Mouse (Mus musculus): ENCODE data around the gene Hoxb8. TPM values are rescaled to one million over a fixed set of nuclear protein-coding genes. Genes with fewer than 3 reads are reported as not detected.

Gene Hoxb8
- polyA plus RNA-seq, 1 experiment, result not detected

DNA sequence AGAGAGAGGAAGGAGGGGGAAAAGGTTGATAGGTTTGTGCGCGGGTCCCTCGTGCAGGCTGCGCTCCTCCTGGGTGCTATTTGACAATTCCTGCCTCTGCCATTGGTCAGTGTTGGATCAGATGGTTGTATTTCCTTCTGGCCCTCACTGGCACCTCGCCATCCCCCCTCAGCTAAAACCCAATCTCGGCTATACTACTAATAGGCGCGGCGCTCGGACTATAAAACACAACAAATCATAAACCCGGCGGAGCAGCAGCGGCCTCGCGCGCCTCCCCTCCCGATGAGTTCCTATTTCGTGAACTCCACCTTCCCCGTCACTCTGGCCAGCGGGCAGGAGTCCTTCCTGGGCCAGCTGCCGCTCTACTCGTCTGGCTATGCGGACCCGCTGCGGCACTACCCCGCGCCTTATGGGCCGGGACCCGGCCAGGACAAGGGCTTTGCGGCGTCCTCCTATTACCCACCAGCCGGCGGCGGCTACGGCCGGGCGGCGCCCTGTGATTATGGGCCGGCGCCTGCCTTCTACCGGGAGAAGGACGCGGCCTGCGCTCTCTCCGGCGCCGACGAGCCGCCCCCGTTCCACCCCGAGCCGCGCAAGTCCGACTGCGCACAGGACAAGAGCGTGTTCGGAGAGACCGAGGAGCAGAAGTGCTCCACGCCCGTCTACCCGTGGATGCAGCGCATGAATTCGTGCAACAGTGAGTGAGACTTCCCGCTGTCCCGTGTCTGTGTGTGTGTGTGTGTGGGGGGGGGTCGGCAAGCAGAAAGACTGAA is 17.4 kb downstream of the Hoxb8 start:
- TF ChIP-seq POLR2A (IDR thresholded peaks at IDR 0.05; ENCODE audit: extremely low read depth, insufficient read depth, low read length) (no peak), CTCF (IDR thresholded peaks at IDR 0.05; ENCODE audit: extremely low read depth, insufficient read depth, low read length) (no peak)
- no peaks in the 10 kb centered on the region for H3K4me1 ChIP-seq (ENCODE audit: control insufficient read depth, insufficient read depth, low read length)
- H3K27ac ChIP-seq (ENCODE audit: insufficient read depth, low read length), result no peak overlapping the region
- no peak overlapping the region for H3K4me3 ChIP-seq (ENCODE audit: insufficient read depth, low read length)

DNA sequence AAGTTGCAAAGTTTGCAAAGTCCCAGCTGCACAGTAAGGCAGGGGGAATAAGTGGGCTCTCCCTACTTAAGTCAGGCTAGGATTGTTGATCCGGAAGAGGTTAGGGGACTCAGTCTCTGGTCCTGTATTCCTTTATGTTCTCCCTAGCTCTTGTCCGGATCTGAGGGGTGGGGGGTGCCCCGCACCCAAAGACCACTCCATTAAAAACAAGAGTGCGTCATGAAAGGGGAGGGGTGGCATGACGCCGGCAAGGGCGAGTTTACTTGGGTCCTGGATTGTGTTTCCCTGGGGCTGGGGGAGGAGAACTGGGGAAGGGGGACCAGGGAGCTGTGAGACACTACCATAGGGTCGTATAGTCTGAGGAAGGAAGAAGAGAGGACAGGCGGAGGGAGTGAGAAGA is 18.1 kb downstream of the Hoxb8 start:
- H3K4me1 ChIP-seq (ENCODE audit: control insufficient read depth, insufficient read depth, low read length), result no peaks in the 10 kb centered on the region
- no peak overlapping the region for H3K27ac ChIP-seq (ENCODE audit: insufficient read depth, low read length)
- H3K4me3 ChIP-seq (ENCODE audit: insufficient read depth, low read length), result no peak overlapping the region
- TF ChIP-seq CTCF (IDR thresholded peaks at IDR 0.05; ENCODE audit: extremely low read depth, insufficient read depth, low read length), result no peak
- TF ChIP-seq POLR2A (IDR thresholded peaks at IDR 0.05; ENCODE audit: extremely low read depth, insufficient read depth, low read length), result no peak

DNA sequence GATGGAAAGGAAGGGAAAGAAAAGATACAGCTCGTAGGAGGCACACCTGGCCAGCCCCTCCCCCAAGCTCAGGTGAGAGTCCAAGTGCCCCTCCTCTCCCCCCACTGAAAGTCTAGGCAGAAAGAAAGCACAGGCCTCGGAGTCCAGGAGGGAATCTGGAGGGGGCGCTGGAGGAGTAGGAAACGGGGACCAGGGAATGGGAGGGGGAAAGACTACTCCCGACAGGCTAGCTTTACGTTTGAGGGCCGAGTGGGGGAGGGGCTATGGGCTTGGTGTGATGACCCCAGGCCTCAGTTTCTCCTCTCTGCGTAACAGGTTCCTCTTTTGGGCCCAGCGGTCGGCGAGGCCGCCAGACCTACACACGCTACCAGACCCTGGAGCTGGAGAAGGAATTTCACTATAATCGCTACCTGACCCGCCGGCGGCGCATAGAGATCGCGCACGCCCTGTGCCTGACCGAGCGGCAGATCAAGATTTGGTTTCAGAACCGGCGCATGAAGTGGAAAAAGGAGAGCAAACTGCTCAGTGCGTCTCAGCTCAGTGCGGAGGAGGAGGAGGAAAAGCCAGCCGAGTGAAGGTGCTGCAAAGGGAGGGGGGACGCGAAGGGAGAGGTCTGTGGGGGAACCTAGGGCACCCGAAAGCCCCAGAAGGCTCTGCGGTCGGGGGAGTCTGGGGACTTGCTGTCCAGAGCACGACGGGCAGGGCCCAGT is 18.8 kb downstream of the Hoxb8 start:
- TF ChIP-seq CTCF (IDR thresholded peaks at IDR 0.05; ENCODE audit: extremely low read depth, insufficient read depth, low read length), result no peak
- no peak for TF ChIP-seq POLR2A (IDR thresholded peaks at IDR 0.05; ENCODE audit: extremely low read depth, insufficient read depth, low read length)
- no peak overlapping the region for H3K4me3 ChIP-seq (ENCODE audit: insufficient read depth, low read length)
- H3K4me1 ChIP-seq (ENCODE audit: control insufficient read depth, insufficient read depth, low read length), result no peaks in the 10 kb centered on the region
- H3K27ac ChIP-seq (ENCODE audit: insufficient read depth, low read length), result no peak overlapping the region

DNA sequence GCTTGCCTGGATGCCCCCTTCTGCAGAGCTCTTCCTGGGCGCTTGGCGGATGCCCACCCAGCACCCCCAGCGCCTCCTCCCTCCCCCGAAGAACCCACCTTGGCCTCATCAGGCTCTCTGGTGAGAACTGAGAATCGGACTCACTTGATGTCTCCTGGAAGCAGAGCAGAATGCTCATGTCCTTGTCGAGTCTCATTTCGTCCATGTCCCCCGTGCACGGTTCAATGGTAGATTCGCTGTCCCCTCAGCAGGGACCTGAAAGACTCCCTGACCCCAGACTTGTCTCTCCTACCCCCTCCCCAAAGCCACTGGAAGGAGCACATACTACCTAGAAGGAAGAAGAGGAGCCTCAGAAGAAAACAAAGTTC is 19.3 kb downstream of the Hoxb8 start:
- no peak overlapping the region for H3K27ac ChIP-seq (ENCODE audit: insufficient read depth, low read length)
- H3K4me1 ChIP-seq (ENCODE audit: control insufficient read depth, insufficient read depth, low read length), result no peaks in the 10 kb centered on the region
- TF ChIP-seq POLR2A (IDR thresholded peaks at IDR 0.05; ENCODE audit: extremely low read depth, insufficient read depth, low read length) (no peak), CTCF (IDR thresholded peaks at IDR 0.05; ENCODE audit: extremely low read depth, insufficient read depth, low read length) (no peak)
- no peak overlapping the region for H3K4me3 ChIP-seq (ENCODE audit: insufficient read depth, low read length)

DNA sequence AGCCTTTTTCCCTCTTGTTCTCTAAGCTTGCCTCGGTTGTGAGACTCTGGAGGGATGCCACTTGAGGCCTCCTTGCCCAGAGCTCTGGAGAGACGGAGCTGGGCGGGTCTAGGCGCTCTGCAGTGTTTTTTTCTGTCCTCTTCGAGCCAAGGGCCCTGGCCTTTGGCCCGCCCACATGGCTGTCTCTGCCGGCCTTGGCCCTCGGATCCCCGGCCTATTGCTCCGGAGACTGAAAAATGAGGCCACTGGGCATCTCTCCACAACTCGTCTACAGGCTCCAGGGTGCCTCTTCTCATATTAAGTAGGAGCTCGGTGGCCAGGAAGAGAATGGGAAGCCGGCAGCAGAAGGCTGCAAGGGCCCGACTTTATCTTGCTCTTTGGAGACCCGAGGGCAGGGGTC is 20.1 kb downstream of the Hoxb8 start:
- Histone ChIP-seq H3K4me3 (ENCODE audit: insufficient read depth, low read length) (no peak overlapping the region), H3K27ac (ENCODE audit: insufficient read depth, low read length) (no peak overlapping the region), H3K4me1 (ENCODE audit: control insufficient read depth, insufficient read depth, low read length) (no peaks in the 10 kb centered on the region)
- TF ChIP-seq CTCF (IDR thresholded peaks at IDR 0.05; ENCODE audit: extremely low read depth, insufficient read depth, low read length) (no peak), POLR2A (IDR thresholded peaks at IDR 0.05; ENCODE audit: extremely low read depth, insufficient read depth, low read length) (no peak)

DNA sequence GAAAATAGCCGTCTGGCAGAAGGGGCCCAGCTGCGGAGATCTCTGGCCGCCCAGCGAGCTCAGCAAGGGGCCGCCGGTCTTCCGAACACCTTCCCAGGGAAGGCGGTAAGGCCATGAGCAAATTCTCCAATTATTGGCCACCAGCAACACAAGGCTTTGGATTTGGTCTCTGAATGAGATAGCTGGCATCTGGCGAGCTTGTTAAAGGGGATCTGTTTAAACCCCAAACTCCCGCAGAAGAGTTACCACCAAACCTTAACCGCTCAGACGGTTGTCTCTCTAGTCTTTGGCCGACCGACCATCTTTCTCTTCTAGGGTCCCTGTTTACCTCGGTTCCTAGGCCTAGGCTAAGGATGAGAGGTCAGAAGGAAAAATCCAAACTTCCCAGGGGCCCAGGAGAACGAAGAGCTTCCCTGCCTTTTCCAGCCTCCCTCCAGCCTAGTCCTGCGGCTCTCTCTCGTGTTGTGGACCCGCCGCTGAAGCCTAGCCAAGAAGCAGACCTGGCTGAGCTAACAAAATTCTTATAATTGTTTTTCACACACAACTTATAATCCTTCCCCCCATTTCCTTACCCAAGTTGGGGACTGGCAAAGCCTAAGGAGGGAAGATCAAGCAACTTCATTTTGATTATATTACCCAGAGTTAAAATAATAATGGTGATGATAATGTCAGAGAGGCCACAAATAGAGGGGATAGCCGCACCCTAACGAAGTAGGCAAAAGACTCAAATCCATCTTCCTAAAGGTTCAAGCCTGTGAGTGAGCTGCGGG is 20.9 kb downstream of the Hoxb8 start:
- H3K4me1 ChIP-seq (ENCODE audit: control insufficient read depth, insufficient read depth, low read length), result no peaks in the 10 kb centered on the region
- no peak overlapping the region for H3K27ac ChIP-seq (ENCODE audit: insufficient read depth, low read length)
- TF ChIP-seq CTCF (IDR thresholded peaks at IDR 0.05; ENCODE audit: extremely low read depth, insufficient read depth, low read length) (no peak), POLR2A (IDR thresholded peaks at IDR 0.05; ENCODE audit: extremely low read depth, insufficient read depth, low read length) (no peak)
- H3K4me3 ChIP-seq (ENCODE audit: insufficient read depth, low read length), result no peak overlapping the region

DNA sequence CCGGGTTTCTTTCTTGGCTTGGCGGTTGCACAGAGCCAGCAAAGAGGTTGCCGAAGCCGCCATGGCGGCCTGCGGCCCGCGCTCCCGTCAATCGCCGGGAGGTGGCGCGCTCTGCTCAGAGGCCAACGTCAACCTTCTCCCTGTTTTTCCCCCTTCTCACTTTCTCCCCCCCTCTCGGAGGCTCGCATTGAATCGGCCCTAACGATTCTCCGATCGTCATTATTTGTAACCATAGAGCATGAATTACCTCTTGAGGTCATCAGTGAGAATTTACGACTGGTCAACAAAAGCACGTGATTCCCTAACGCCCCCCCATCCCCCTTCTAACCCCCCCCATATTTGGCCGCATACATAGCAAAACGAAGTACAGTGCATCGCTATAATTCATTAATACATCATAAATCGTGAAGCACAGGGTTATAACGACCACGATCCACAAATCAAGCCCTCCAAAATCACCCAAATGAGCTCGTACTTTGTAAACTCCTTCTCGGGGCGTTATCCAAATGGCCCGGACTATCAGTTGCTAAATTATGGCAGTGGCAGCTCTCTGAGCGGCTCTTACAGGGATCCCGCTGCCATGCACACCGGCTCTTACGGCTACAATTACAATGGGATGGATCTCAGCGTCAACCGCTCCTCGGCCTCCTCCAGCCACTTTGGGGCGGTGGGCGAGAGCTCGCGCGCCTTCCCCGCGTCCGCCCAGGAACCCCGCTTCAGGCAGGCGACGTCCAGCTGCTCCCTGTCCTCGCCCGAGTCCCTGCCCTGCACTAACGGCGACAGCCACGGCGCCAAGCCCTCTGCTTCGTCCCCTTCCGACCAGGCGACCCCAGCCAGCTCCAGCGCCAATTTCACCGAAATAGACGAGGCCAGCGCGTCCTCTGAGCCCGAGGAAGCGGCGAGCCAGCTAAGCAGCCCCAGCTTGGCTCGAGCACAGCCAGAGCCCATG is 21.7 kb downstream of the Hoxb8 start, which contains the start of gene Hoxb5:
TSS of gene Hoxb5 (plus strand) at position 186 of the 949 bp plus-strand sequence.
- H3K27ac ChIP-seq (ENCODE audit: insufficient read depth, low read length), result no peak within 1 kb of the TSS
- H3K4me3 ChIP-seq (ENCODE audit: insufficient read depth, low read length), result no peak within 1 kb of the TSS
- TF ChIP-seq POLR2A (IDR thresholded peaks at IDR 0.05; ENCODE audit: extremely low read depth, insufficient read depth, low read length), result no peak
- no peak for TF ChIP-seq CTCF (IDR thresholded peaks at IDR 0.05; ENCODE audit: extremely low read depth, insufficient read depth, low read length)
- H3K4me1 ChIP-seq (ENCODE audit: control insufficient read depth, insufficient read depth, low read length), result no peaks in the 10 kb centered on the region

DNA sequence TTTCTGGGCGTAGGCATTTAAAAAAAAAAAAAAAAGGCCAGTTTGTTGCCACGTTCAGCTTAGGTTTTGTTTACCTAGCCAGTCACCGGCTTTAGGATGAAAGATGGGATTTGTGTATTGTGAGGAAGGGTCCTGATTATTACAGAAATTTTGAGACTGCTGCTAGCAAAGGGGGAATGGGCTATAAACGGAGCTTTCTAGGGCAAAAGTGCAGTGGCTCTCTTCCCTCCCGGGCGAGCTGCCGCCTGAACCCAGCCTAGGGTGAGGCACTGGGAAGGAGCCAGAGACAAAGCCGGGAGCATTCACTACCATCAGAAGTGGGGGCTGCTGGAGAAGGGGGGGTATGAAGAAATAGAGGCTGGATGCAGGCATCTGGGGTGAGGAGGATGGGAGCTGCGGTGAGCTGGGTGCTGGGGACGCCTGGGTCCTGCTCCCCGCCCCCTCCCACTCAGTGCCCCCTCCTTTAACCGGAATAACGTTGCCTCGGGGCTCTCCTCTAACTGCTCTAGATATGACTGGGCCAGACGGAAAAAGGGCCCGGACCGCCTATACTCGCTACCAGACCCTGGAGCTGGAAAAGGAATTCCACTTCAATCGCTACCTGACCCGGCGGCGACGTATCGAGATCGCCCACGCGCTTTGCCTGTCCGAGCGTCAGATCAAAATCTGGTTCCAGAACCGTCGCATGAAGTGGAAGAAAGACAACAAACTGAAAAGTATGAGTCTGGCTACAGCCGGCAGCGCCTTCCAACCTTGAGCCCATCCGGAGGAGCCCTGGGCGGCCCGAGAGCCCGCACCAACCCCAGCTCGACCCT is 22.9 kb downstream of the Hoxb8 start:
- TF ChIP-seq CTCF (IDR thresholded peaks at IDR 0.05; ENCODE audit: extremely low read depth, insufficient read depth, low read length) (no peak), POLR2A (IDR thresholded peaks at IDR 0.05; ENCODE audit: extremely low read depth, insufficient read depth, low read length) (no peak)
- H3K4me3 ChIP-seq (ENCODE audit: insufficient read depth, low read length), result no peak overlapping the region
- H3K4me1 ChIP-seq (ENCODE audit: control insufficient read depth, insufficient read depth, low read length), result no peaks in the 10 kb centered on the region
- H3K27ac ChIP-seq (ENCODE audit: insufficient read depth, low read length), result no peak overlapping the region

All from cortical plate, adult 2 months (tissue).